Mouse (Mus musculus): Measurements from ENCODE around the gene Abhd4. TPM values are rescaled to one million over a fixed set of nuclear protein-coding genes. Genes with fewer than 3 reads are reported as not detected.
A peak's percentile ranks its signal among the peaks of the same experiment; 100 is the strongest.

The Abhd4 gene
- total and polyA plus RNA-seq, 2 experiments from 2014 or later: 103 to 192 TPM

DNA sequence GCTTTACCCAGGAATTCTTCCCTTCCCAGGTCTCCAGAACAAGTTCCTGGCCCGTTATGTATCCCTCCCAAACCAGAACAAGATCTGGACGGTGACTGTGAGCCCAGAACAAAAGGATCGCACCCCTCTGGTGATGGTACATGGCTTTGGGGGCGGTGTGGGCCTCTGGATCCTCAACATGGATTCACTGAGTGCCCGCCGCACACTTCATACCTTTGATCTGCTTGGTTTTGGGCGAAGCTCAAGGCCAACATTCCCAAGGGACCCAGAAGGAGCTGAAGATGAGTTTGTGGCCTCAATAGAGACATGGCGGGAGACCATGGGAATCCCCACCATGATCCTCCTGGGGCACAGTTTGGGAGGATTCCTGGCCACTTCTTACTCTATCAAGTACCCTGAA, 8.6 kb downstream of the Abhd4 start:
- H3K36me3 ChIP-seq (replicated peaks; ENCODE audit: control insufficient read depth, insufficient read depth, low read length): peaks cover 45% of the 10 kb centered on the region
- H3K27me3 ChIP-seq (ENCODE audit: control insufficient read depth, insufficient read depth, low read length): no peaks in the 10 kb centered on the region
- H3K9me3 ChIP-seq (replicated peaks; ENCODE audit: control insufficient read depth, low read length): no peaks in the 10 kb centered on the region
- no peak overlapping the region for H3K4me2 ChIP-seq (ENCODE audit: low read depth, low read length)
- H3K9ac ChIP-seq (replicated peaks; ENCODE audit: low read depth, low read length): no peak overlapping the region
- 95% methylated on average over 8 of the region's 8 CpGs for WGBS
- H3K4me1 ChIP-seq (ENCODE audit: control insufficient read depth, insufficient read depth): peaks cover 18% of the 10 kb centered on the region
- DNase-seq (ENCODE audit: low spot score): no peak
- TF ChIP-seq CTCF (IDR thresholded peaks at IDR 0.05; ENCODE audit: low read depth) (no peak), EP300 (IDR thresholded peaks at IDR 0.05; ENCODE audit: low read depth) (no peak)
- no peak overlapping the region for H3K27ac ChIP-seq (ENCODE audit: low read depth)
- no peak for ATAC-seq (ENCODE audit: insufficient read depth, low read depth)
- no peak overlapping the region for H3K4me3 ChIP-seq (ENCODE audit: low read depth, low read length)

DNA sequence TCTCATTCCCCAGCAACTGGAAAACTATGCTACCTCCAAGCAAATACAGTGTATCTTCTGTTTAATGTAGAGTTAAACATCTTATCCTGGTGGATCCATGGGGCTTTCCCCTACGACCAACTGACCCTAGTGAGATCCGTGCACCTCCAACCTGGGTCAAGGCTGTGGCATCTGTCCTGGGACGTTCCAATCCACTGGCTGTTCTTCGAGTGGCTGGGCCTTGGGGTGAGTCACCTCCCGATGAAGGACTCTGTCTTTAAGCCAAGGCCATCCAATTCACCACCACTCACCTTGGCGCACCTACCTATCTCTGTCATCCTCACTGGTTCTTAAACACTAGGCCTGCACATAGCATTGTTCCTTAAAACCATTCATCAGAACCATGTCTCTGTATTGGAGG, 9.1 kb downstream of the Abhd4 start:
- Histone ChIP-seq H3K27ac (ENCODE audit: low read depth) (no peak overlapping the region), H3K36me3 (replicated peaks; ENCODE audit: control insufficient read depth, insufficient read depth, low read length) (peaks cover 50% of the 10 kb centered on the region), H3K4me3 (ENCODE audit: low read depth, low read length) (no peak overlapping the region), H3K9me3 (replicated peaks; ENCODE audit: control insufficient read depth, low read length) (no peaks in the 10 kb centered on the region), H3K27me3 (ENCODE audit: control insufficient read depth, insufficient read depth, low read length) (no peaks in the 10 kb centered on the region), H3K4me1 (ENCODE audit: control insufficient read depth, insufficient read depth) (peaks cover 18% of the 10 kb centered on the region), H3K4me2 (ENCODE audit: low read depth, low read length) (no peak overlapping the region), H3K9ac (replicated peaks; ENCODE audit: low read depth, low read length) (no peak overlapping the region)
- DNase-seq (ENCODE audit: low spot score): no peak
- no peak for TF ChIP-seq EP300 (IDR thresholded peaks at IDR 0.05; ENCODE audit: low read depth)
- TF ChIP-seq CTCF (IDR thresholded peaks at IDR 0.05; ENCODE audit: low read depth): no peak
- WGBS: 91% methylated on average over 6 of the region's 6 CpGs
- no peak for ATAC-seq (ENCODE audit: insufficient read depth, low read depth)

GRCm38 (mm10) chr14:54264231-54264630, 10.2 kb downstream of the Abhd4 start:
- H3K9me3 ChIP-seq (replicated peaks; ENCODE audit: control insufficient read depth, low read length): no peaks in the 10 kb centered on the region
- WGBS: 61% methylated on average over 7 of the region's 7 CpGs
- ATAC-seq (ENCODE audit: insufficient read depth, low read depth) (no peak), DNase-seq (ENCODE audit: low spot score) (no peak)
- no peaks in the 10 kb centered on the region for H3K27me3 ChIP-seq (ENCODE audit: control insufficient read depth, insufficient read depth, low read length)
- peaks cover 15% of the 10 kb centered on the region for H3K4me1 ChIP-seq (ENCODE audit: control insufficient read depth, insufficient read depth)
- H3K27ac ChIP-seq (ENCODE audit: low read depth): peak overlapping the region; percentile 78
- TF ChIP-seq EP300 (IDR thresholded peaks at IDR 0.05; ENCODE audit: low read depth): no peak
- no peak for TF ChIP-seq CTCF (IDR thresholded peaks at IDR 0.05; ENCODE audit: low read depth)
- H3K4me3 ChIP-seq (ENCODE audit: low read depth, low read length): no peak overlapping the region
- no peak overlapping the region for H3K4me2 ChIP-seq (ENCODE audit: low read depth, low read length)
- no peak overlapping the region for H3K9ac ChIP-seq (replicated peaks; ENCODE audit: low read depth, low read length)
- peaks cover 61% of the 10 kb centered on the region for H3K36me3 ChIP-seq (replicated peaks; ENCODE audit: control insufficient read depth, insufficient read depth, low read length)

DNA sequence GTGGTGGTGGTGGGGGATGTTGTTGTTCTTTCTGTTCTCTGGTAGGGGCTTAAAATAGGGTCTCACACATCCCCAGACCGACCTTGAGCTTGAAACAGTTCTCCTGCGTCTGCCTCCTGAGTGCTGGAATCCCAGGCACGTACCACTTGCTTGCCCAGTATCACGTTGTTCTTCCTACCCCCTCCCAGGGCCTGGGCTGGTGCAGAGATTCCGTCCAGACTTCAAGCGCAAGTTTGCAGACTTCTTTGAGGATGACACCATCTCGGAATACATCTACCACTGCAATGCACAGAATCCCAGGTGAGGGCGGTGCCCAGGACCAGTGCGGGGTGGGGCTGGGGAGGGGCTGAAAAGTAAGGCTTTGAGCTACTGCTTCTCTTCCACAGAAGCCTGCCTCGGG, 11.1 kb downstream of the Abhd4 start:
- H3K27me3 ChIP-seq (ENCODE audit: control insufficient read depth, insufficient read depth, low read length): no peaks in the 10 kb centered on the region
- WGBS: 37% methylated on average over 10 of the region's 10 CpGs
- peak; percentile 74; the same call in 1 of the 2 replicates for ATAC-seq (ENCODE audit: insufficient read depth, low read depth)
- DNase-seq (ENCODE audit: low spot score): peak; percentile 43
- TF ChIP-seq CTCF (IDR thresholded peaks at IDR 0.05; ENCODE audit: low read depth) (no peak), EP300 (IDR thresholded peaks at IDR 0.05; ENCODE audit: low read depth) (no peak)
- H3K9ac ChIP-seq (replicated peaks; ENCODE audit: low read depth, low read length): no peak overlapping the region
- peak overlapping the region; percentile 78 for H3K27ac ChIP-seq (ENCODE audit: low read depth)
- no peaks in the 10 kb centered on the region for H3K9me3 ChIP-seq (replicated peaks; ENCODE audit: control insufficient read depth, low read length)
- peaks cover 66% of the 10 kb centered on the region for H3K36me3 ChIP-seq (replicated peaks; ENCODE audit: control insufficient read depth, insufficient read depth, low read length)
- peak overlapping the region; percentile 43 for H3K4me2 ChIP-seq (ENCODE audit: low read depth, low read length)
- 0 out of 2 replicates have a peak overlapping the region, but pooled peaks have one; percentile 16 for H3K4me3 ChIP-seq (ENCODE audit: low read depth, low read length)
- H3K4me1 ChIP-seq (ENCODE audit: control insufficient read depth, insufficient read depth): peaks cover 11% of the 10 kb centered on the region

DNA sequence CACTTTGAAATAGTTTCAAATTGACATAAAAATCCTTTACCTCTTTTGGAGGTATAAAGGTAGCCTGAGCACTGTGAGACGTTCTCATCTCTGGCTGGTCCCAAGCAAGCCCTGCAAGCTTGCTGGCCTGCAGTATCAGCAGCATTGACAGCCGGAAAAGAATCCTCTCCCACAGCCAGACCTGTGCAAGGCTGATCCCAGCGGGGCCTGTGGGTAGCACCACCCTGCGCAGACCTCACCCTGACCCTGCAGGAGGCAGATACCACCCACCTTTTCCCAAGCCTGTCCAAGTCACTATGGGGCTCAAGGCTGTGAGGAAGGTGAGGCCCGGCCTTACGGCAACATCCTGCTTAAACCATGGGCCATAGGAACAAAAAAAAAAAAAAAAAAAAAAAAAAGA, 12.0 kb downstream of the Abhd4 start:
- WGBS: 58% methylated on average over 6 of the region's 6 CpGs
- Histone ChIP-seq H3K4me1 (ENCODE audit: control insufficient read depth, insufficient read depth) (0 out of 2 replicates have a peak, but pooled peaks cover 2% of the 10 kb centered on the region), H3K27ac (ENCODE audit: low read depth) (no peak overlapping the region), H3K9me3 (replicated peaks; ENCODE audit: control insufficient read depth, low read length) (no peaks in the 10 kb centered on the region), H3K27me3 (ENCODE audit: control insufficient read depth, insufficient read depth, low read length) (no peaks in the 10 kb centered on the region), H3K36me3 (replicated peaks; ENCODE audit: control insufficient read depth, insufficient read depth, low read length) (peaks cover 66% of the 10 kb centered on the region), H3K4me3 (ENCODE audit: low read depth, low read length) (no peak overlapping the region), H3K9ac (replicated peaks; ENCODE audit: low read depth, low read length) (no peak overlapping the region), H3K4me2 (ENCODE audit: low read depth, low read length) (no peak overlapping the region)
- DNase-seq (ENCODE audit: low spot score) (no peak), ATAC-seq (ENCODE audit: insufficient read depth, low read depth) (no peak)
- no peak for TF ChIP-seq CTCF (IDR thresholded peaks at IDR 0.05; ENCODE audit: low read depth)
- no peak for TF ChIP-seq EP300 (IDR thresholded peaks at IDR 0.05; ENCODE audit: low read depth)

DNA sequence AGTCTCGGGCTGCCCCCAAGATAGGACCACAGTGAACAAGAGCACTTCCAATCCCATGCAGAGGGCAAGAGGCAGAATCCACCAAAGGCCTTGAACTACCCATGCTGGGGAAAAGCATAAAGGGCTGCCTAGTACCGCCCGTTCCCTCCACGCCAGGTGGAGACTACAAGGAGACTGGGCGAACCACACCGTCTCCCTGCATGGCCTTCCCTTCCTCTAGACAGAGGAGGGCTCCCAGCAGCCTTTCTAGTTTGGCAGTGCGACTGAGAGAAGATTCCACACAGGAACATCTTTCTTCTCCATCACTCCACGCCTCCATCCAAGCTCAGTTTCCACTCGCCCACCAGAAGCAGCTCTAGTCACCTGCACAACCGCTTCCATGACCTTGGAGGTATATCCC, 14.0 kb downstream of the Abhd4 start:
- ATAC-seq (ENCODE audit: insufficient read depth, low read depth): no peak
- WGBS: 93% methylated on average over 10 of the region's 10 CpGs
- Histone ChIP-seq H3K4me1 (ENCODE audit: control insufficient read depth, insufficient read depth) (no peaks in the 10 kb centered on the region), H3K4me3 (ENCODE audit: low read depth, low read length) (no peak overlapping the region), H3K9ac (replicated peaks; ENCODE audit: low read depth, low read length) (no peak overlapping the region), H3K9me3 (replicated peaks; ENCODE audit: control insufficient read depth, low read length) (no peaks in the 10 kb centered on the region), H3K36me3 (replicated peaks; ENCODE audit: control insufficient read depth, insufficient read depth, low read length) (peaks cover 54% of the 10 kb centered on the region), H3K27me3 (ENCODE audit: control insufficient read depth, insufficient read depth, low read length) (no peaks in the 10 kb centered on the region), H3K27ac (ENCODE audit: low read depth) (no peak overlapping the region), H3K4me2 (ENCODE audit: low read depth, low read length) (no peak overlapping the region)
- TF ChIP-seq EP300 (IDR thresholded peaks at IDR 0.05; ENCODE audit: low read depth) (no peak), CTCF (IDR thresholded peaks at IDR 0.05; ENCODE audit: low read depth) (no peak)
- no peak for DNase-seq (ENCODE audit: low spot score)
